Mouse (Mus musculus) erythroblast, embryonic 14.5 days (primary cell): Measurements from ENCODE around the gene Wwox.

Experiments
- GATA1 ChIP-seq: IDR thresholded peaks from 2 replicates; pipeline ENCODE4 v1.6.1; 2012; ENCODE audit warnings: low read length, inconsistent platforms, mixed read lengths
- TAL1 ChIP-seq: IDR thresholded peaks from 3 replicates; pipeline ENCODE4 v1.6.1; 2012; ENCODE audit warnings: low read length, inconsistent platforms, mixed read lengths

DNA sequence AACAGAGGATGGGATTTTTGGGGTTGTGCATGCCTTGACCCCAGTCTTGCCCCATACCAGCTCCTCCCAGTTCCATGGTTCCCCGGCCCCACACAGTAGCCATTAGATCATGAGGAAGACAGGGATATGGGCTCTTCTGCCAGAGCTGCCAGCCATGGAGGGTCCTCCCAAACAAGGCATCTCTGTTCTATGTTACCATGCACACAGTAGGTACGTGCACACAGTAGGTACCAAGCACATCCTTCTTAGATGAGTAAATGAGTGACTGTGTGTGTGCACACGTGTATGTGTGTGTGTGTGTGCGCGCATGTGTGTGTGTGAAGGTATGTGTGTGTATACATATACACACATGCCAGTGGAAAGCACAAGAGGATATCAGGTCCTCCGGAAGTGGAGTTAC lies 185.9 kb downstream of the Wwox start:
- TF ChIP-seq TAL1, result no peak
- TF ChIP-seq GATA1, result no peak
